Mouse (Mus musculus) megakaryocyte, embryonic 14.5 days (primary cell): ENCODE measurements around the gene Hoxc9.

Experiments used
- FLI1 ChIP-seq: IDR thresholded peaks from 2 replicates; pipeline ENCODE4 v1.6.1; 2012; ENCODE audit warnings: low read length, inconsistent platforms, mixed read lengths
- GATA1 ChIP-seq: IDR thresholded peaks from 3 replicates; pipeline ENCODE4 v1.6.1; 2012; ENCODE audit warnings: mixed read lengths, low read length, inconsistent platforms, borderline replicate concordance

GRCm38 (mm10) chr15:102988078-102988477 lies 11.8 kb downstream of the Hoxc9 start:
- TF ChIP-seq FLI1 = no peak
- TF ChIP-seq GATA1 = no peak
